Mouse (Mus musculus): ENCODE results near the gene Pbx3. TPM values are rescaled to one million over a fixed set of nuclear protein-coding genes. Genes with fewer than 3 reads are reported as not detected.

The Pbx3 gene
- polyA plus RNA-seq, 1 experiment from 2014 or later, result 87.4 TPM

GRCm38 (mm10) chr2:34249961-34250658, 122.8 kb downstream of the Pbx3 start:
- H3K36me3 ChIP-seq (ENCODE audit: control insufficient read depth, insufficient read depth, low read length), result no peaks in the 10 kb centered on the region
- H3K4me3 ChIP-seq (ENCODE audit: low read depth, low read length), result peak overlapping the region; percentile 26
- ATAC-seq (ENCODE audit: low FRiP score) (peak; percentile 87), DNase-seq (ENCODE audit: low spot score) (no peak)
- no peaks in the 10 kb centered on the region for H3K9me3 ChIP-seq (ENCODE audit: control insufficient read depth, low read length)
- WGBS, result 2% methylated on average over 18 of the region's 18 CpGs
- peak overlapping the region; percentile 46 for H3K9ac ChIP-seq (ENCODE audit: low read depth, low read length)
- H3K4me1 ChIP-seq (replicated peaks; ENCODE audit: control insufficient read depth, insufficient read depth, low read length), result peaks cover 2% of the 10 kb centered on the region; the same call in 1 of the 2 replicates
- peak overlapping the region; percentile 91 for H3K27ac ChIP-seq (ENCODE audit: low read depth, low read length)
- peak overlapping the region; percentile 60 for H3K4me2 ChIP-seq (replicated peaks; ENCODE audit: low read depth, low read length)
- no peaks in the 10 kb centered on the region for H3K27me3 ChIP-seq (ENCODE audit: control insufficient read depth, insufficient read depth, low read length)

GRCm38 (mm10) chr2:34249141-34249960, 123.6 kb downstream of the Pbx3 start:
- Histone ChIP-seq H3K9ac (ENCODE audit: low read depth, low read length) (peak overlapping the region; percentile 46), H3K27me3 (ENCODE audit: control insufficient read depth, insufficient read depth, low read length) (no peaks in the 10 kb centered on the region), H3K4me3 (ENCODE audit: low read depth, low read length) (peak overlapping the region; percentile 26), H3K9me3 (ENCODE audit: control insufficient read depth, low read length) (no peaks in the 10 kb centered on the region), H3K36me3 (ENCODE audit: control insufficient read depth, insufficient read depth, low read length) (no peaks in the 10 kb centered on the region), H3K27ac (ENCODE audit: low read depth, low read length) (peak overlapping the region; percentile 91), H3K4me1 (replicated peaks; ENCODE audit: control insufficient read depth, insufficient read depth, low read length) (peaks cover 2% of the 10 kb centered on the region; the same call in 1 of the 2 replicates), H3K4me2 (replicated peaks; ENCODE audit: low read depth, low read length) (peak overlapping the region; percentile 60)
- peak; percentile 97 for ATAC-seq (ENCODE audit: low FRiP score)
- DNase-seq (ENCODE audit: low spot score), result peak; percentile 87
- under 1% methylated on average over 15 of the region's 15 CpGs for WGBS

GRCm38 (mm10) chr2:34240885-34241284, 132.1 kb downstream of the Pbx3 start:
- Histone ChIP-seq H3K4me1 (replicated peaks; ENCODE audit: control insufficient read depth, insufficient read depth, low read length) (peaks cover 1% of the 10 kb centered on the region; the same call in 1 of the 2 replicates), H3K27me3 (ENCODE audit: control insufficient read depth, insufficient read depth, low read length) (no peaks in the 10 kb centered on the region), H3K36me3 (ENCODE audit: control insufficient read depth, insufficient read depth, low read length) (no peaks in the 10 kb centered on the region), H3K4me3 (ENCODE audit: low read depth, low read length) (no peak overlapping the region), H3K9me3 (ENCODE audit: control insufficient read depth, low read length) (no peaks in the 10 kb centered on the region), H3K9ac (ENCODE audit: low read depth, low read length) (no peak overlapping the region), H3K4me2 (replicated peaks; ENCODE audit: low read depth, low read length) (no peak overlapping the region), H3K27ac (ENCODE audit: low read depth, low read length) (no peak overlapping the region)
- DNase-seq (ENCODE audit: low spot score) (no peak), ATAC-seq (ENCODE audit: low FRiP score) (no peak)

- no peak overlapping the region for H3K4me2 ChIP-seq (replicated peaks; ENCODE audit: low read depth, low read length)
- H3K36me3 ChIP-seq (ENCODE audit: control insufficient read depth, insufficient read depth, low read length), result no peaks in the 10 kb centered on the region
- 45% methylated on average over 4 of the region's 4 CpGs for WGBS
- peak overlapping the region; percentile 42; the same call in 1 of the 2 replicates for H3K27ac ChIP-seq (ENCODE audit: low read depth, low read length)
- DNase-seq (ENCODE audit: low spot score) (no peak), ATAC-seq (ENCODE audit: low FRiP score) (no peak)
- no peaks in the 10 kb centered on the region for H3K27me3 ChIP-seq (ENCODE audit: control insufficient read depth, insufficient read depth, low read length)
- no peaks in the 10 kb centered on the region for H3K9me3 ChIP-seq (ENCODE audit: control insufficient read depth, low read length)
- no peak overlapping the region for H3K4me3 ChIP-seq (ENCODE audit: low read depth, low read length)
- H3K9ac ChIP-seq (ENCODE audit: low read depth, low read length), result no peak overlapping the region
- H3K4me1 ChIP-seq (replicated peaks; ENCODE audit: control insufficient read depth, insufficient read depth, low read length), result no peaks in the 10 kb centered on the region; the same call in none of the 2 replicates
These were observed 133.6 kb downstream of the Pbx3 start for GRCm38 (mm10) chr2:34239315-34239858.

GRCm38 (mm10) chr2:34235467-34236075, 137.4 kb downstream of the Pbx3 start:
- Histone ChIP-seq H3K27ac (ENCODE audit: low read depth, low read length) (peak overlapping the region; percentile 40; the same call in 1 of the 2 replicates), H3K36me3 (ENCODE audit: control insufficient read depth, insufficient read depth, low read length) (no peaks in the 10 kb centered on the region), H3K9ac (ENCODE audit: low read depth, low read length) (no peak overlapping the region), H3K27me3 (ENCODE audit: control insufficient read depth, insufficient read depth, low read length) (no peaks in the 10 kb centered on the region), H3K4me2 (replicated peaks; ENCODE audit: low read depth, low read length) (no peak overlapping the region), H3K4me3 (ENCODE audit: low read depth, low read length) (no peak overlapping the region), H3K9me3 (ENCODE audit: control insufficient read depth, low read length) (no peaks in the 10 kb centered on the region), H3K4me1 (replicated peaks; ENCODE audit: control insufficient read depth, insufficient read depth, low read length) (no peaks in the 10 kb centered on the region; the same call in none of the 2 replicates)
- DNase-seq (ENCODE audit: low spot score), result no peak
- ATAC-seq (ENCODE audit: low FRiP score), result no peak
- 69% methylated on average over 8 of the region's 8 CpGs for WGBS

- DNase-seq (ENCODE audit: low spot score) (no peak), ATAC-seq (ENCODE audit: low FRiP score) (no peak)
- Histone ChIP-seq H3K4me1 (replicated peaks; ENCODE audit: control insufficient read depth, insufficient read depth, low read length) (no peaks in the 10 kb centered on the region; the same call in none of the 2 replicates), H3K4me2 (replicated peaks; ENCODE audit: low read depth, low read length) (no peak overlapping the region), H3K27ac (ENCODE audit: low read depth, low read length) (no peak overlapping the region), H3K9ac (ENCODE audit: low read depth, low read length) (no peak overlapping the region), H3K9me3 (ENCODE audit: control insufficient read depth, low read length) (no peaks in the 10 kb centered on the region), H3K27me3 (ENCODE audit: control insufficient read depth, insufficient read depth, low read length) (no peaks in the 10 kb centered on the region), H3K4me3 (ENCODE audit: low read depth, low read length) (no peak overlapping the region), H3K36me3 (ENCODE audit: control insufficient read depth, insufficient read depth, low read length) (no peaks in the 10 kb centered on the region)
- WGBS, result 58% methylated on average over 1 of the region's 1 CpGs
These were observed 138.7 kb downstream of the Pbx3 start for GRCm38 (mm10) chr2:34234274-34234673.

- 88% methylated on average over 5 of the region's 5 CpGs for WGBS
- H3K4me1 ChIP-seq (replicated peaks; ENCODE audit: control insufficient read depth, insufficient read depth, low read length), result no peaks in the 10 kb centered on the region; the same call in none of the 2 replicates
- DNase-seq (ENCODE audit: low spot score), result no peak
These were observed 139.7 kb downstream of the Pbx3 start for GRCm38 (mm10) chr2:34233271-34233670.

GRCm38 (mm10) chr2:34227688-34228087, 145.3 kb downstream of the Pbx3 start:
- DNase-seq (ENCODE audit: low spot score) (no peak), ATAC-seq (ENCODE audit: low FRiP score) (no peak)
- H3K27me3 ChIP-seq (ENCODE audit: control insufficient read depth, insufficient read depth, low read length), result no peaks in the 10 kb centered on the region
- no peak overlapping the region for H3K9ac ChIP-seq (ENCODE audit: low read depth, low read length)
- H3K9me3 ChIP-seq (ENCODE audit: control insufficient read depth, low read length), result no peaks in the 10 kb centered on the region
- no peak overlapping the region for H3K4me3 ChIP-seq (ENCODE audit: low read depth, low read length)
- H3K4me2 ChIP-seq (replicated peaks; ENCODE audit: low read depth, low read length), result no peak overlapping the region
- H3K4me1 ChIP-seq (replicated peaks; ENCODE audit: control insufficient read depth, insufficient read depth, low read length), result no peaks in the 10 kb centered on the region
- H3K36me3 ChIP-seq (ENCODE audit: control insufficient read depth, insufficient read depth, low read length), result no peaks in the 10 kb centered on the region
- WGBS, result 71% methylated on average over 4 of the region's 4 CpGs
- peak overlapping the region; percentile 42; the same call in 1 of the 2 replicates for H3K27ac ChIP-seq (ENCODE audit: low read depth, low read length)

More at GRCm38 (mm10) chr2:34233271-34233670, 139.7 kb downstream of the Pbx3 start:
- Histone ChIP-seq H3K4me3 (ENCODE audit: low read depth, low read length) (no peak overlapping the region), H3K9me3 (ENCODE audit: control insufficient read depth, low read length) (no peaks in the 10 kb centered on the region), H3K27ac (ENCODE audit: low read depth, low read length) (no peak overlapping the region), H3K27me3 (ENCODE audit: control insufficient read depth, insufficient read depth, low read length) (no peaks in the 10 kb centered on the region), H3K9ac (ENCODE audit: low read depth, low read length) (no peak overlapping the region), H3K36me3 (ENCODE audit: control insufficient read depth, insufficient read depth, low read length) (no peaks in the 10 kb centered on the region), H3K4me2 (replicated peaks; ENCODE audit: low read depth, low read length) (no peak overlapping the region)
- no peak for ATAC-seq (ENCODE audit: low FRiP score)
